Mouse (Mus musculus) small intestine, adult 2 months (tissue): ENCODE results near the gene Apmap.

Experiments
- CTCF ChIP-seq: fragments of 200-500 bp; IDR thresholded peaks from 2 replicates; pipeline ENCODE4 v1.5.1; 2012; ENCODE audit warnings: low read depth, mild to moderate bottlenecking, control low read depth, inconsistent platforms, low read length, moderate library complexity, mixed read lengths; ENCODE audit not compliant: insufficient replicate concordance, insufficient read length; ENCODE audit errors: extremely low read depth
- POLR2A ChIP-seq: fragments of 200-500 bp; IDR thresholded peaks from 2 replicates; pipeline ENCODE4 v1.6.1; 2012; ENCODE audit warnings: low read depth, mild to moderate bottlenecking, control low read depth, inconsistent platforms, low read length, moderate library complexity

DNA sequence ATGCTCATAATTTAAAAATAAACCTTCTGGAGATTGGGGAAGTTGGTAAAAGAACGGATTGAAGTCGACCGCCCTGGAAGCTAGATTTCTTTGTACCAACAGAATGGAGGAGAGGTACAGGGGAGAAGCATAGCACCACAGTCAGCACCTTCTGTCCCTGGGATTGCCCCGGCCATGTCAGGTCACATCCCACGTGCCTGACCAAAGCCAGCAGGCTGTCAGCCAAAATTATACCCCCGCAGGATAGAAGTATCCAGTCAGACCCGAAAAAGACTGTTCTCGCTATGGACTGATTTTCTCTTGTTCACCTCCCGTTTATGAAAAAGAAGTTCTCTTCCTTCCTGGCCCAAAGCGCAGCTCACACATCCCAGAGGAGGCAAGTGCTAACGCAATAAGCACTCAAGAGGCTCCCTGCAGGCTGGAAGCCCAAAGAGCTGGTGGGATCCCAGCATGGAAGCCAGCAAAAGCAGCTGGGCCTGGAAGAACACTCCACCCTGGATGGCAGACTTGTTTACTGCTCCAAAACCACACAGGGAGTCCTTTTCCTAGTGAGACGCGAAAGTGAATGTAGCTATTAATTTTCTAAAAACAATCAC is 40.0 kb upstream of the Apmap start:
- TF ChIP-seq CTCF: no peak
- TF ChIP-seq POLR2A: no peak
